Mouse (Mus musculus) frontal cortex, postnatal 36 days (tissue): ENCODE data around the gene Ugt1a6b.
"Not testable (repeated sequence)": the region's sequence is repeated elsewhere in the genome, so short reads cannot be mapped to it uniquely, and the experiment has no call there.

Experiments used
- DNase-seq, 2 experiments: peaks; one replicate each; pipeline ENCODE4 v3.0.0; 2022; ENCODE audit warnings: low spot score in 2 of 2

The Ugt1a6b gene

DNA sequence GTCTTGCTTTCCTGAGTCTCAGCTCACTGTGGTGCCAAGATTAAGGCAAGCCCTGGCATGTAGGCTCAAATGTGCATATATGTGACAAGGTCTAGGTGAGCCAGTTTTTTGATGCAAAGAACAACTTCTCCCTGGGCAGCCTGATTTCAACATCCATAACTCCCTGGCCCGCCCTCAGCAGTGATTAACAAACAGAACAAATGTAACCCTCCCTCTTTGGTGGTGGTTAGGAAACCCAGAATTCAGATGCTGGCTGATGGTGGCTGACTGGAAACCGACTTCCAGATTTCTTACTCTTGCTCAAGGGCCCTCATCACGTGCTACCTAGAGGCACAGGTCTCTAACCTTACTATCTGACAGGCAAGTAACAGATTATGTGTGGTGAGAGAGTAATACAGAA, at the start of gene Ugt1a6b:
TSS of gene Ugt1a6b (plus strand) at position 234 of the 400 bp plus-strand sequence.
- DNase-seq = not testable (repeated sequence)

DNA sequence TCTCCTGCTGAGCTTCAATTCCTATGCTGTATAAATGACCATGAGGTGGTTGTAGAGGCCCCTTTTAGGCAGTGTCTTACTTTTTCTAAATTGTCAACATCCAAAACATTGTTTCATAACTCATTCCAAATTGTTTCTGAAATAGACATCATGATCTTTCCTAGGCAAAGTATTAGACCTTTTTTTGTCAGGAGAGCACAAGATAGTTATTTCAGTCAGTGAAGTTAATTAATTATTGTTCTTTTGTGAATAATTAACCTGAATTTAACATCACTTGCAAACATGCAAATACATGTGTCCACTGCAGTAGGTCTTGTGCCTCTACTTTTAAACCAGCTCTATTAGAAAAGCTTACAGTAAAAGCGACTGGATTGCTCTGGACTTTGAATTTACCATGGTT, 48.0 kb upstream of the Ugt1a6b start, which contains the start of gene Ugt1a10:
TSS of gene Ugt1a10 (plus strand) at position 301 of the 400 bp plus-strand sequence.
- DNase-seq = no peak

DNA sequence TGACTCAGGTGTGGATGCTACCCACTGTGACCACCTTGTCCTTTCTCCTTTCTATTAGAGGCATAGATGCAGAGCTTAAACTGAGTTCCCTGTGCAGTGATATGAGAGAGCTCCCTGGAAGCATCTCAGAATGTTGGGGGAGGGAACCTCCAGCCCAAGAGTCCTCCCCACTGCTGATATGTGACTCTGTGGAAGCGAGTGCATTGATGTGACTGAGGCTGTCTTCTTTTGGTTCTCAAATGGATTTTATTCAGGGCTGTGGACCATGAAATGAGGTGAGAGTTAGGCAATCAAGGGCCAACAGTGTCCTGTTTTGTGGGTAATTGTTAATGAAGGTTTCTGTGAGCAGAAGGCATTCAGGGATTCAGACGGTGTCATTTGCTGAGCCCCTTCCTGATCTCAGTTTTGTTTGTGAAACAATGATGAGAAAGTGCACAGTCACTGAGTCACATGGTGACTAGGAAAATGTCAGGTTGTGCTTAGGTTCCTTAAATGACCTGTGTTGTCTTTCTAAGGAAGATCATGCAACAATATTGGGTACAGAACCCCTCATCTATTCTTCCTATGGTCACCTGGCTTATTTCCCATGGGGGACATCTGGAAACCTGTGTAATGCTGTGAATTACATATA, 36.5 kb upstream of the Ugt1a6b start:
- DNase-seq = not testable (repeated sequence)

DNA sequence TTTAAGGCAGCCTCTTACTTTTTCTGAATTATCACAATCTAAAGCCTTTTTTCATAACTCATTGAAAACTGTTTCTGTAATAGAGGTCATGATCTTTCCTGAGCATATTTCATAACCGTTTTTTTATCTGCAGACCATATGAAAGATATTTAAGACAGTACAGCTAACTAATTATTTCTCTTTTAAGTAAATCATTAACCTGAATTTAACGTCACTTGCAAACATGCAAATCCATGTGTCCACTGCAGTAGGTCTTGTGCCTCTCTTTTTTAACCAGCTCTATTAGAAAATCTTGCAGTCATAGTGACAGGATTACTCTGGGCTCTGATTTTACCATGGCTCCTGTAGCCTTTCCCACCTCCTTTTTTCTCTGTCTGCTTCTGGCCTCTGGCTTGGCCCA, 32.6 kb upstream of the Ugt1a6b start, which contains the start of gene Ugt1a9:
TSS of gene Ugt1a9 (plus strand) at position 306 of the 400 bp plus-strand sequence.
- DNase-seq = no peak

DNA sequence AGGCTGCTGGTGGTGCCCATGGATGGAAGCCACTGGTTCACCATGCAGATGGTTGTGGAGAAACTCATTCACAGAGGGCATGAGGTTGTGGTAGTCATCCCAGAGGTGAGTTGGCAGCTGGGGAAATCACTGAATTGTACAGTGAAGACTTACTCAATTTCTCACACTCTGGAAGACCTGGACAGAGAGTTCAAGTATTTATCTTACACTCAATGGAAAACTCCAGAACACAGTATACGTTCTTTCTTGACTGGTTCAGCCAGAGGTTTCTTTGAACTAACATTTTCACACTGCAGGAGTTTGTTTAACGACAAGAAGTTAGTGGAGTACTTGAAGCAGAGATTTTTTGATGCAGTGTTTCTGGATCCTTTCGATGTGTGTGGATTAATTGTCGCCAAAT, 32.1 kb upstream of the Ugt1a6b start:
- no peak for DNase-seq

DNA sequence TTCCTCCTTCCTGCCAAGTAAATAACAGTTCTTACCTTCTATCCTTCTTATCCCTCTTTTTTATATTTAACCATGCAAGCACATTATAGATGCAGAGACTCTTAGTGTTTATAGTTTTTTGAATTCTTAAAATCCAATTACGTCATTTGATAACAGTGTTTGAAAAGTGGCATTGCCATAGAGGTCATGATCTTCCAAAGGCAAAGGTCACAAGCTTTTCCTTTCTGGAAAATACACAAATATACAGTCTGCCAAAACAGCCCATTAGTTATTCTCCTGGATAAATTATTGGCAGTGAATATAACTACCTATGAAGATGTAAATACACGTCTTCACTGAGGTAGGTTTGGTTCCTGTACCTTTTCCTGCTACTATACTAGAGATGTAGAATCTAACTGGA, 28.6 kb upstream of the Ugt1a6b start:
- no peak for DNase-seq

DNA sequence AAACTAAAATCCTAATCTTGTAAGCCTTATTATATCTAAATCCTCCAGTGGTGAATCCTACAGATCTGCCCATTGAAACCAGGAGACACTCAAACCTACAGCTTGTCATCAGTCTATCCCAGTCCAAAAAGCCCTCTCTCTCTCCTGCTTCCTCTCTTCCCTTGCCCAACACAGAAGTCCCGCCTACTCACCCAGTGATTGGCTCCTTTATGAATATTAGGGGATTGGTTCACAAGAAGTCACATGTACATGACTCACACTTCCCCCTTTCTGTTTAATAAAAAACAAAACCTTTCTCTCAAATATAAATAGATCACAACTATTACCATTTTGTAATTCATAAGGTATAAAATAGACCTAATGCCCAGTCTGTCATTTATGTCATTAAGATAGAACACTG, 25.9 kb upstream of the Ugt1a6b start:
- DNase-seq = no peak

DNA sequence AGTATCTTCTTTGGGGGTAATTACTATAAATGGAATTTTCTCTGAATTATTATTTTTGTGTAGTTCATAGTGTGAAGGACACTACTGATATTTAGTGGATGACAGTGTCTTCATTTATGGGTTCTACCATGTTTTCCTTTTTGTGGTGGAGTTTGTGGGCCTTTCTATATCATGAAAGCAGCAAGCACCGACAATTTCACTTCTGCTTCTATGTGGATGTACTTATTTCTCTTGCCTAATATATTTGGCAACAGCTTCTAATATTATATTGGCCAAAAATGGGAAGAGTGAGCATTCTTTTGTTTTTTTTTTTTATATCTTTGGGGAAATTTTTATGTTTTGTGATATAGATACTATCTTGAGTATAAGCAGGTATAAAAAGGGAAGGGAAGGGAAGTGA, 21.4 kb upstream of the Ugt1a6b start:
- no peak for DNase-seq

DNA sequence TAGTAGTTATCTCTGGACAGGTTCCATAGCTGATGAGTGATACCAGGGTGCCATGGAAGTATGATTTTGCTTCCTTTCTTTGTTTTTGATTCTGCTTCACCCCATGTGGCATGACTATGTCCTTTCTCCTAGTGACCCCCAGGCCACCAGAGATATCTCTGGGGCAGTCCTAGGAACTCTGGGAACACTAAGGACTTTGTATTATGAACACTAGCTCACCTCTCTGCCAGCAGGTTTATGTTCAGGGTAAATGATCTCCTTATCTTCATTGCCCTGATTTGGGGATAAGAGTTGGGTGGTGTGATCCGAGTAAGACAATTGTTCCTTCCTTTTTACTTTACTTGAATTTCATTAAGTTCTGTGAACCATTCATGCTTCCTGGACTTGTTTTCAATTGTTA, 16.9 kb upstream of the Ugt1a6b start:
- DNase-seq = no peak

DNA sequence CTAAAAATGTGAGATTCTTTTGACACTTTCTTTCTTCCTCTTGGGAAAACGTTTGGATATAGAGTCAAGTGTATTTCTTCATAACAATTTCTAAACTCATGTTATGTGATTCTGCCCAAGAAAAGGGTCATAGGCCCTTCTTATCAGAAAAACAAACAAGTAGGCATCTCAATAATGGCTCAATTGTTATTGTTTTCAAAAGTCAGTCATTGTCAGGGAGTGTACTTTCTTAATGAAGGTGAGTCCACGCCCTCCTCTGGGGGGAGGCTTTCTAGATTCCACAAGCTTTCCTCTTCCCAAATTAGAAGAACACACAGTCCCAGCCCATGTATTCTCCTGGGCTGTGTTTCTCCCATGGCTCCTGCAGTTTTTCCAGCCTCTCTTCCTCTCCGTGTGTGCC, 15.5 kb upstream of the Ugt1a6b start, which contains the start of gene Ugt1a8:
TSS of gene Ugt1a8 (plus strand) at position 301 of the 400 bp plus-strand sequence.
- no peak for DNase-seq

DNA sequence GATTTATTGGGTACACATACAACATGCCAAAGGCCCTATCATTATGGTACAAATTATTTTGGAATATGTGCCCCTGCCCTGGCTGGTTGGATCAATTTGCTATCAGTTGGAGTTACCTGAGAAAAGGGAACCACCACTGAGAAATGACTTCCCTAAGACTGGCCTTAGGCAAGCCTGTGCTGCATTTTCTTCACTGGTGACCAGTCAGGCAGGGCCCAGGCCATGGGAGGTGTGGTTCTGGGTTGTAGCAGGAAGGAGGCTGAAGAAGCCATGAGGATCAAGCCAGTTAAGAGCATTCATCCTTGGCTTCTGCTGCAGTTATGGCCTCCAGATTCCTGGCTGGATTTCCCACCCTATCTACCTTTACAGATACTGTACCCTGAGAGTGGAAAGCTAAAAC, 10.7 kb upstream of the Ugt1a6b start:
- DNase-seq = no peak

DNA sequence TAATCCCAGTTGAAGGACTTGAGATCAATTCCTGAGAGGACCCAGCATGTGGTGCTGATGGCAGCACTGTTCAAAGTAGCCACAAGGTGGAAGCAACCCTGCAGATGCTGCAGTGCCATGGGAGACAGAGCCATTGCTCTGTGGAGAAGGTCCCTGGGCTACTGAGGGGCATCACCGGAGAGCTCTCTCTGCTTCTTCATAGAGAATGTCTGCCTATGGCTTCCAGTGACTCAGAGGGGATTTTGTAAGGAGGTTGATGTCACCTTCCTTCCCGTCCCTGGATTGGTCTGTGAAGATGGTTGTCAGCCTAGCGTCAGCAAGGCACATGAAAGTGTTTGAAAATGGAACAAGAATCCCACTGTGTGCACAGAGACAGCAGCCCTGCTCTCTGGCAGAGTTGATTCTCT, 8.8 kb upstream of the Ugt1a6b start:
- not testable (repeated sequence) for DNase-seq

DNA sequence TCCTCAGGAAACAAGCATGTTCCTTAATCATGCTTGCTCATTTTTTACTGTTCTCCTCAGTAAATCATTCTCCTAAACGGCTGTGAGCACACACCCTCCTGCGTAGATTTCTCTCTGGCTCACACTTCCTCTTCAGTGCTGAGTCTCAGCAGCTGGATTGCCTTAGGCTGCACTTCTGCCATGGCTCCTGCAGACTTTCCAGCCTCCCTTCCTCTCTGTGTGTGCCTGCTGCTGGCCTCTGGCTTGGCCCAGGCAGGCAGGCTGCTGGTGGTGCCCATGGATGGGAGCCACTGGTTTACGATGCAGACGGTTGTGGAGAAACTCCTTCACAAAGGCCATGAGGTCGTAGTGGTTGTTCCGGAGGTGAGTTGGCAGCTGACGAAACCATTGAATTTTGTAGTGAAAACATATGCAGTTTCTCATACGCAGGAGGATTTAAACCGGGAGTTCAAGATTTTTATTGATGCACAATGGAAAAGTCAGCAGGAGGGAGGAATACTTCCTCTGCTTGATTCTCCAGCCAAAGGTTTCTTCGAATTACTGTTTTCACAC, 8.0 kb upstream of the Ugt1a6b start, which contains the start of gene Ugt1a7c:
TSS of gene Ugt1a7c (plus strand) at position 122 of the 552 bp plus-strand sequence.
- DNase-seq = no peak

DNA sequence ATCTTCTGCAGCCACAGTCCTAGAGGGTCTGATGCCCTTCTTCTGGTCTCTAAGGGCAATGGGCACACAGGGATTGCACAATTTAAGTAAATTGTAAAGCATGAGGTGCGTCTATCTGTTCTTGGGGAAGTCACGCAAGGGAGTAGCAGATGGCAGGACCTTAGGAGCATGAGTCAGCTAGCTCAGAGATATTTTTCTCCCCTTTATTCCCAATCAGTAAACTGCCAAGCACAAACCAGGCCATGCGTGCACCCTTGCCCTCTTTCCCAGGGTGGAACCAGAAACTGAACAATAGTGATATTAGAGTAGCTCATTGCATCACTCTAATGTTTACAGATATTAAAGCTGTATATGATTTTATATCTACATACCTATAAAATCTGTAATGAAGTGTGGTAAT, 4.5 kb upstream of the Ugt1a6b start:
- not testable (repeated sequence) for DNase-seq

DNA sequence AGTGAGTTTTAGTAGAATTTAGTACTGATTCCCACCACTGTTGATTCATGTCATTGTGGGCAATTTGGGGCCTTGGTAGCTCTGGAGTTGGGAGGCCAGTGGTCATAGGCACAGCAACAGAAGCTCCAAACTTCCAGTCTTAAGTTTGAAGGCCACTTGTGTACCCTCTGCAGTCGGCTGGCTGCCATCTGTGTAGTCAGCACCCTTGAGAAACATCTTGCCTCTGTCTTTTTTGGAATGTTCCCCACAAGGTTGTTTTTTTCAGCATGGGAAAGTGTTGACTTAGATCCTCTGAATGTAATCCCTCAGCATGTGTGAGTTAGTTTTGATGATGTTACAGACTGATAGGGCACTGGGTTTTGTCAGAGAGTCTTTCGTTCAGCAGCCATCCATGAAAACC, 3.4 kb upstream of the Ugt1a6b start:
- not testable (repeated sequence) for DNase-seq

DNA sequence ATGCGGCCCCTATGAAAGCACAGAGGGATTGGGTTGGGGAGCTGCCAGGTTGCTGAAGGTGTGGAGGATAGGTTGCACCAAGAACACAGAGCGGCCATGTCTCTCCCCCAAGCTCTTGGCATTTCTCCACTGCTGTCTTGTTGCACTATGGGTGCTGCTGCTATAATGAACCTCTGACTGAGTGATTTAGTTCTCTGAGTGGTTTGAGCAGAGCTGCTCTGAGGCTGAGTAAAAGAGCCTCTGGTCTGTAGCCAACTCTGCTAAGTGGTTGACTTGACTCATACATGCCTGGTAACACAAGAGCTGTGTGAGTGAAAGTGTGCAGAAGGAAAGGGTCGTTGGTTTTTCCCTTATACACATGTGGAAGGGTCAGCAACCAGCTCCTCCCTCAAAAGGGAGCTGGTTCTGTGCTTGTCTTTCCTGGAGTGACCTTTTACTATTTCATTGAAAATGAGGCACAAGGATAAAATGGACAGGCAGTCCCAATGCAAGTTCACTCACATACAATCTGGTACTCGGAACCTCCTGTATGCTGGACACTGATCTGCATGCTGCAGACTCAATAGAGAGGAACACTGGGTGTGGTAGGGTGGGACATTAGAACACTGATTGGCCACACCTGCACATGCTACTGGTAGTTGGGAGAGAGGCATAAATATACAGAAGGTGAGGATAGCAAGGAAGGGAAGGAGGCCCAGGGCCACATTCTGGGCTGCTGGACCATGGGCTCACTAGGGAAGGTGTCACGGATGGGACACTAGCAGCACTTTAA, 831 bp downstream of the Ugt1a6b start:
- not testable (repeated sequence) for DNase-seq

DNA sequence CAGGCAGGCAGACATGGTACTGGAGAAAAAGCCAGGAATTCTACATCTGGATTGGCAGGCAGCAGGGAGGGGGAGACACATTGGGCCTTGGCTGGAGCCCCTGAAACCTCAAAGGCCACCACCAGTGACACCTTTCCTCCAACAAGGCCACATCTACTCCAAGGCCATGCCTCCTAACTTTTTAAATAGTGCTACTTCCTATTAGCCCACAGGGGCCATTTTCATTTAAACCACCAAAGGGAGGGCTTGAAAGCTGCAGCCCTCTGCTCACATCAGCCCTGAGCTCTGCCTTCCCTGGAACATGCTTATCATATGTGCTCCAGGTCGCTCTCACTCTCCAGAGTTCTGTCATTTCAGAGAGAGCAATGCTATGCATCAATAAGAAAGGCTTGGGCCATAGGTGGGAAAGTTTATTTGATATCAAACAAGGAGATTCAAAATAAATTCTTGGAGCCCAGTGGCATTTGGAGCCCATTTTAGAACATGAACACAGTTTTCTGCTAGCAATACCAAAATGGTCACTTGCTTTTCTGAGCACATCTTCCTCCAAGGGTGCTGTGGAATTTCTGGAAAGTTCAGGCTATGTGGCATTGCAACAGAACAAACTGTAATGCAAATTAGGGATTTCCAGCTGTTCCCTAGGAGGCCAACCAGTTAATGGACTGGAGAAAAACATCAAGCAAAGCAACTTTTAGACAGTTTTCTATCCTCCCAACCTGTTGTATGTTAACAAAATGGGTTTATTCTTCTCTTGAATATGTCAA, 1.8 kb downstream of the Ugt1a6b start:
- no peak for DNase-seq

DNA sequence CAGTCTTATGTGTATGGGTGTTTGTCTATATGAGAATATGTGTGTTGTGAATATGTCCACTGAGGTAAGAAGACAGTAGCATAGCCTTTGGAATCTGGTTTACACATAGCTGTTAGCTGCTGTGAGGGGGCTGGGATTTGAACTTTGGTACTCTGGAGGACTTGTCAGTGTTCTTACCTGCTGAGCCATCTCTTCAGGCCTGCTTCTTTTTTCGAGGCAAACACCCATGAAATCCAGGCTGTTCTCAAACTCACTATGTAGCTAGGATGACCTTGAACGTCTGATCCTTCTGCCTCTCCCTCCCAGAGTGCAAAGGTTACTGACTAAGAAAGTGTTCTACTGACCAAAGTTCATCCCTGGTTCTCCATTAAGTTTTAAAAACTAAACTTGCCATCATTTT, 2.6 kb downstream of the Ugt1a6b start:
- DNase-seq = no peak

DNA sequence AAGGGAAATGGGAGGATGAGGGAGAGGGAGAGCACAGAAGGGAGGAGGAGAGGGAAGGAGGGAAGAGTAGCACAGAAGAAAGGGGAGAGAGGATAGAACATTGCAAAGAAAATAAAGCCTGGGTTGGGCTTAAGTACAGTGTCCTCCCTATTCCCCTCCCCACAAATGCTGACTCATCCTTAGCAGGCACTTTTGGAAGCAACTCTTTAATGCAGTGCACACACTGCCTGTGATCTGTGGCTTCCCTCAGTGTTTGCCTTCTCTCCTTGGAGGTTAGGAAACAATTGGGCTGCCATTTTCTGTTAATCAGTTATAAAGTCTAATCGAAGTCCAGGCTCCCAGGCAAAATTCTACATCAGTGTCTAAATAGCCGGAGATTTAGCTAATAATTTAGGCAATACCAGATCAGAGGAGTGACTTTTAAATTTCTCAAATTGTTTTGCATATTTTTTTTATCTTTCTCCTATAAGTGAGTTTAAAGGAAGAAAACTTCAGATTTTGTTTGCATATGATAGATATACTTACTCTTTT, 6.0 kb downstream of the Ugt1a6b start:
- not testable (repeated sequence) for DNase-seq

DNA sequence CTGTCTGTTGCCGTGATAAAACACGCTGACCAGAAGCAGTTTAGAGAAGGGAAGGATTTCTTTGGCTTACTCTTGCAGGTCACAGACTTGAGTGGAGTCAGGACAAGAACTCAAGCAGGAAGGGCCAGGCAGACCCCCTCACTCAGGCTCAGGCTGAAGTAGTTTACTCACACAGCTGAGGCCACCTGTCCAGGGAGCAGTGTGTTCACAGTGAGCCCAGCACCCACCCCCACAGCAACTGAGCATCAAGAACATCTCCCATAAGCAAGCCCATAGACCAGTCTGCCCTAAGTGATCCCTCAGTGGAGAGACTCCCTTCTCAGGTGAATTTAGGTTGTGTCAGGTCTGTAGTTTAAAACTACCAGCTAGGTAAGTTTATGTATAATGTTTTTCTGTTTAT, 6.6 kb downstream of the Ugt1a6b start:
- not testable (repeated sequence) for DNase-seq

DNA sequence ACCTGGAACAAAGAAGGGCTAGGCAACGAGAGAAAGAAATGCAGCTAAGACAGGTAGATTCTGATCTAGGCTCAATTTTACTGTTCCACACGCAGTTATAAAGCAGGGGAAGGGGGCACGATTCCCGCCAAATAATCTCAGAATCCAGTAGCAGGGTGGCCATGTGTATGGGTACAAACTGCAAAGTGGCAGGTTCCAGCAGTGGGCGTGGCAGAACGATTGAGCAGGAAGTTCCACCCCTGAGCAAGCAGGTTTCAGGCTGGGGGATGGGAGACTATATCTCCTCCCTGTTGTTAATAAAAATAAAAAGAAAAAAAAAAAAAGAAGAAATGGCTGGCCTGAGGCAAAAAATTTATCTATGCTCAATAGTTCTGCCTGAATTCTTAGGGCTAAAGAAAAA, 9.7 kb downstream of the Ugt1a6b start:
- DNase-seq = not testable (repeated sequence)

DNA sequence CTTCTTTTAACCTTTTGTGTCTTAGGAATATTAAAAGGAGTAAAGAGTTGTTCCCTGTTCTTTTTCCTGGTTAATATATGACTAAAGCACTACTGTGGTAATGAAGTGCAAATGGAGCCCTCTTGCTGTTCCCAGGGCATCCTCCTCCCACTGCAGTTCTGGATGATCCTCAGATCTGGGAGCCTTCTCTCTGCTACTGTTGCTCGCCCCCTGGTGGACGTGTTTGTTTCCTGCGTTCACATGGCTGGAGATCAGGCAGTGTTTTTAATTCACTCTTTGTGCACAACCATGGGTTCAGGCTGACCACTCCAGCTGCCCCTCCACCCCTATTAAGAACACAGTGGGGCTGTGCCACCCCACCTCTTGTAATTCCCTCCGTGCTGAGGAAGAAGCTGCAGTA, 17.5 kb downstream of the Ugt1a6b start:
- not testable (repeated sequence) for DNase-seq
